Mouse (Mus musculus) layer of hippocampus, postnatal 25 days (tissue): Measurements from ENCODE around the gene Uts2b. TPM values are rescaled to one million over a fixed set of nuclear protein-coding genes. Genes with fewer than 3 reads are reported as not detected.
"Not testable (repeated sequence)": the region's sequence is repeated elsewhere in the genome, so short reads cannot be mapped to it uniquely, and the experiment has no call there.

Experiments
- DNase-seq, 2 experiments: peaks; one replicate each; pipeline ENCODE4 v3.0.0; 2022; ENCODE audit warnings: mixed read lengths in 2 of 2, low spot score in 1 of 2; ENCODE audit errors: extremely low spot score in 1 of 2
- total RNA-seq, 2 experiments: library from RNA; stranded (reverse); gene quantifications; 2 replicates each; pipeline ENCODE4 v1.2.3; 2021

The Uts2b gene
- total RNA-seq, 2 experiments from 2014 or later, result not detected

- DNase-seq, result no peak
Measured at GRCm38 (mm10) chr16:27376556-27376955, 6.5 kb upstream of the Uts2b start.

- no peak for DNase-seq
Measured at GRCm38 (mm10) chr16:27375318-27375717, 5.3 kb upstream of the Uts2b start.

GRCm38 (mm10) chr16:27374139-27374538 is 4.1 kb upstream of the Uts2b start:
- DNase-seq, result no peak

- DNase-seq, result no peak
Measured at GRCm38 (mm10) chr16:27370700-27371099, 661 bp upstream of the Uts2b start.

GRCm38 (mm10) chr16:27360059-27360458 is 10.0 kb downstream of the Uts2b start:
- no peak for DNase-seq

GRCm38 (mm10) chr16:27354464-27354863 is 15.6 kb downstream of the Uts2b start:
- no peak for DNase-seq

GRCm38 (mm10) chr16:27349878-27350532 is 20.0 kb downstream of the Uts2b start:
- DNase-seq, result no peak

- no peak for DNase-seq
Measured at GRCm38 (mm10) chr16:27349235-27349634, 20.8 kb downstream of the Uts2b start.

- DNase-seq, result no peak
Measured at GRCm38 (mm10) chr16:27348359-27348758, 21.7 kb downstream of the Uts2b start.

- no peak for DNase-seq
Measured at GRCm38 (mm10) chr16:27347521-27347920, 22.5 kb downstream of the Uts2b start.

GRCm38 (mm10) chr16:27326463-27326862 is 43.6 kb downstream of the Uts2b start:
- no peak for DNase-seq

GRCm38 (mm10) chr16:27322047-27322446 is 48.0 kb downstream of the Uts2b start:
- DNase-seq, result no peak

GRCm38 (mm10) chr16:27319099-27319498 is 50.9 kb downstream of the Uts2b start:
- DNase-seq, result no peak

GRCm38 (mm10) chr16:27307189-27307588 is 62.9 kb downstream of the Uts2b start, which contains the start of gene Ostn:
Gene Ostn, plus strand, starts transcription at chr16:27307489.
- DNase-seq, result not testable (repeated sequence)

Other genes with a start within 250 kb of the Uts2b start
- gene Ostn, start 62.8 kb downstream of the Uts2b start, total RNA-seq, result not detected
- gene Ccdc50, start 18.6 kb upstream of the Uts2b start, total RNA-seq, result 10 to 100 TPM; 48.2 to 51.8 TPM